Mouse (Mus musculus) urinary bladder, postnatal 25 days (tissue): ENCODE measurements at regions not wholly inside any gene's neighbourhood (a gene's known extent, or its start where the extent isn't known, plus 50 kb on each side); places are given as distances from the start of the nearest gene placed in this dataset.
"Not testable (repeated sequence)": the region's sequence is repeated elsewhere in the genome, so short reads cannot be mapped to it uniquely, and the experiment has no call there.

Source experiments
- DNase-seq: peaks from one replicate; pipeline ENCODE4 v3.0.0; 2022; ENCODE audit warnings: low spot score

DNA sequence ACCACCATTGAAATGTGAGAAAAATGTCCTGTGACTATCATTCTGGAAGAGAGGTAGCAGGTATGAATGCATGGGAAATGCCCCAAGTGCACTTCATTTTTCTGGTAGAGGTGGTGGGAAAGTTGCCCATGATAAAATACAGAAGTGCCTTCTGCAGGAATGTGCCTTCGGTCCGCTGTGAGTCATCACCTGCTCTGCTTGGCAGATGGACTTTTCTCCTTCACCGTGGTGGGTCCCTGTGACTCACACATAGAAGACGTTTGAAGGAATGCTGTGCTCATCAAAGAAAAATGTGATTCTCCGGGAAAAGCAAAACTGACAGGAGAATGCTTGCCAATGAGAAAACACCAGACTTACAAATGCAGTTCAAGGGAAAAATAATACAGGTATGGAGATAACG is 126.8 kb downstream of the Tnfsf18 start:
- peak; percentile 5 for DNase-seq

DNA sequence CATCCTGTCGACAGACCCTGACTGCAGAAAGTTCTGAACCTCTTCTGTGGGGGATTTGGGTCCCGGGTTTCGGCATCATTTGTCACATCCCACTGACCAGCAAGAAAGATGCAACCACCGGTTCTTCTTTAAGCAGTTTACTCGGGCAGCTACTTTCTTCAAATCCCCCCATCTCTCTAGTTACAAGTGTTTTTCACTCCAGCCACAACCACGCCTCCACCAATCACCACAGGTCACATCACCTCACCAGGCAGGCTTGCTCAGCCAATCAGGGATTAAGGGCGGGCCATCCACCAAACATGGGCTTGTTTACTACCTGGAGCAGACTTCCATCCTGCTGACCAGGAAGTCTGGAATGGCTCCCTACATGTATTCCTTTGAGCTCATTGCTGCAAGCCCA is 119.6 kb downstream of the Tnfsf18 start:
- not testable (repeated sequence) for DNase-seq

DNA sequence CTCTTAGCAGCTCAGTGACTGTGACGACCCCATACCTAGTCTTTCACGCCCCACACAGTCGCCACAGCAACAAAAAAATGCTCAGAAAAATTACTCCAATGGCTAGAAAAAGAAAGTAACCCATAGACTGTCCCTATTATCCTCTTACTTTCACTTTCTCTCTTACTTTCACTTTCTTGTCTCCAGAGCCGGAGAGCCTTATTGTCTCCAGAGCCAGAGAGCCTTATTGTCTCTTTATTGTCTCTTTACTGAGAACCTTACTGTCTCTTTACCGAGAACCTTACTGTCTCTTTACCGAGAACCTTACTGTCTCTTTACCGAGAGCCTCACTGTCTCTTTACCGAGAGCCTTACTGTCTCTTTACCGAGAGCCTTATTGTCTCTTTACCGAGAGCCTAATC is 119.2 kb downstream of the Tnfsf18 start:
- DNase-seq: not testable (repeated sequence)

DNA sequence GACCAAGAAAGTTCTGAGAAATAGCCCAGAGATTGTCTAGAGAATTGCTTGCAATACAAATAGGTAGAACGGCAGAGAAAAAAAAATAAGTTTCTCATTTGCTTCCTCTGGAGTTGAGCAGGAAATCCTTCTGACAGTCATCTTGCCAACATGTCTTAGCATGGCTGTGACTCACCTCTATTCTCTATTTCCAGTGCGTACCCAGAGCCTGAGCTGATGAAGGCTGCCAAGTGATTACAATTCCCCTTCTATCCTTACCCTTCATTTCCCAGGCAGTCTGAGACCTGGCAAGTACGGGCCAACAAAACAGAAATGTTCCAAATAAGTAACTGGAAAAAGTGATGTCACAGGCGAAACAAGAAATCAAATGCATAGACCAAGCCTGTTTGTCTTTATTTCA is 113.0 kb downstream of the Tnfsf18 start:
- DNase-seq: no peak

DNA sequence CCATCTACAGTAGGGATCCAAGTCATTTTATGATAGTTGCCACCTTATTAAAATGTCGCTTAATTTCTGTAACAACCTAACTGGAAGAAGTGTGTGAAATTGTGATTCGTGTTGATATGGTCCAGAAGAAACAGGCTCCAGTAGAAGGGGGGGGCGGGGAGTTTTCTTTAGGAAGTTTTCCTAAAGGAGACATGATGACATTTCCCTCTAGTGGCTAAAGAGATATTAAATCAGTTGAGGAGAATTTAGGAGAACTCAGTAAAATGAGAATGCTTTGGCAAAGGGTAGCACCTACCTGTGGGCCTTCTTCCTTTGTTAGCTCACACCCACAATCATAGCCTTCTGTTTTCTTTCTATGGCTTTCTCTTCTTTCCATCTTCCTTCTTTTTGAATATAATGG is 107.7 kb downstream of the Tnfsf18 start:
- no peak for DNase-seq

DNA sequence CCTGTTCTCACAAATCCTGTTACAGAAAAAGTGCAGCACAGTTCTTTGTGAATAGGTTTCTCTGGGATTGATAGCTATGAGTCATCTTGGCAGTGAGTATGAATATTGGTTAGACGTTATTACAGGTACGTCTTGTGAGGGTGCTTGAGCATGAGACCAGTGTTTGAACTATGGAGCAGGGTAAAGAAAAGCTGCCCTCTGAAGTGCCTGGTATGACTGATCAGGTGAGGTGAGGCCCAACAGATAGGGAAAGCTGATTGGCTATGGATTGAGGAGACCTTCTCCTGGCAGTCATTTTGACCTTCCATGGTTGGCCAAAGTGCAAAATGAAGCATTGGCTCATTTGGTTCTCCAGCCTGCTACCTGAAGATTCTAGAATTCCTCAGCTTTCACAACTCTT is 106.7 kb downstream of the Tnfsf18 start:
- DNase-seq: no peak

DNA sequence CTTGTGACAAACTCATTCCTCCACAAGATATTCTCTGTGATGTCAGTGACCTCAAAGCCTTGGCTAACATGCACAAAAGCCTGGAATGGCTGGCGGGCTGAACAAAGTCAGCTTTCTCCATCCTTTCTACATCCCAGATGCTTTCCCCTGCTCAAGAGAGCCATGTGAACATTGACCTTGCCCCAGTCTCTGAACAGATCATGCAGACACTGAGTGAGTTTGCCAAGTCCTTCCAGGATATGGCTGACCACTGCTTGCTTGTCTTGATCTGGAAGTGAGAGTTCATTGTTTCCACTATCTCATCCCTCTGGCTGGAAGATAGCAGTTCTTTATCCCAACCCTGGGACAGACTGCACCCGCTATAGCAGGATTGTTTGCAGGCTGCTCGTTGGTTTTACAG is 103.7 kb downstream of the Tnfsf18 start:
- no peak for DNase-seq

DNA sequence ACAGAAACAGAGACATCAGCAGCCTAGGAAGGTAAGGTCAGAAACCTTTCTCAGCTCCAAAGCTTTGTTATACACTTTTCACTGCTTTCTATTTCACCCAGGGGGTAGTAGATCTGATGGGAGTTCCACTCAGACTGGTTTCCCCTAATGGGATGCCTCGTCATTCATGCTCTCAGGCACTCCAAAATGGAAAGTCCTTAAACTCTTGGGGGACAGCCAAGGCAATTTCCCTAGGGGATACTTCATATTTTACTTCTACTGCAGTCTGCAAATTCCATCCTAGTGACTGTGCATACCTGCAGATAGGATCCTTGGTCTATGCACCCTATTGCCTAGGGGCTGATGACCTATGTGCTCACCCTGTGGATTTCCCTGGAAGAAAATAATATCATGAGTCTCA is 82.1 kb downstream of the Tnfsf18 start:
- DNase-seq: no peak

DNA sequence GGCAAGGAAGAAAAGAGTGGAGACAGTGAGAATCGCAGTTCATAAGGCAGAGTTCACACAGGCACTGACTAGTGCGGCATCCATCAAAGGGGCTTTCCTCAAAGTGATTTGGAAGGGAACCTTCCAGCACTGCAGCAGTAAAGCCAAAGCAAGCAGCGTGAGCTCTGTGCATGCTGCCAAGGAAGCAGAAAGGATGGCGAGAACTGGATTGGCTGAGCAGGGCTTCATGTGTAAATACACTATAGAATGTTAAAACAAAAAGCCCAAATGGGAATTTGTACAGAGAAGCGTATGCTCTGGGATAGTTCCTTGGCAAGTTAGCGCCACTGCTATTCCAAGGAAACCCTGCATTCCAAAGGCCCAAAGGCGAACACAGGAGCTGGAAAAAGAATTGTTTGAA is 81.5 kb downstream of the Tnfsf18 start:
- DNase-seq: no peak

DNA sequence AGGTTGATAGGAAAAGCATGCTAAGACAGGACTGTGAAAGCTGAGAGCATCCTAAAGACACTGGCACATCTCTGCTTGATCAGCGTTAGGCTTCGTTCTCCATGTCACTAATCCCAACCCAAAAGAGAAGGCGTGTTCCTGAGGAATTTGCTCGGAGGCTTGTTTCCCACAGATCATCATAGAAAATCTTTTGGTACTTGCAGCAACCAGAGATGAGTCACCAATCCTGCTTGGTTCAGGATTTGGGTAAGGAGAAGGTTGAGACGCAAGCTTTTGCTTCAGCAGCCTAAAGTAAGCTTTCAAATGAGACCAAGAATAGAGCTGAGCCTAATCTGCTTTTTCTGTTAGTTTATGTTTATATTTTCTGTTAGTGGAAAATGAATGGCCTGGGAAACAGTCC is 80.7 kb downstream of the Tnfsf18 start:
- DNase-seq: no peak

DNA sequence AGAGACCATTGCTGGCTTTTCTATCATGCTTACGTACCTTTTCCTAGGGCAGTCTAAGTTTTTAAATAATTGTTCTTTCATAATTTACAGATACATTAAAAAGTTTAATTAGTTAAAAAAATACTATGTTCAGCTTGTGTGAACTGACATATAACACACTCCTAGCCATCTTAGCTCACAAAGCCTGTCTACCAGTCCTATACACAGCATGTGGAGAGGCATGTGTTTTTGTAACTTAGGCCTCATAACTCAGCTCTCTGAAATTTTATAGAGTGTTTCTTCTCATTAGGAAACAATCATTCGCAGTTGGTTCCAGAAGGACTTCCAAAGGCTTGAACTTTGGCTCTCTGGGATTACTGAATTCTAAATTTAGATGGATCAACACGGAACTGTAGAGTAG is 76.3 kb downstream of the Tnfsf18 start:
- no peak for DNase-seq

DNA sequence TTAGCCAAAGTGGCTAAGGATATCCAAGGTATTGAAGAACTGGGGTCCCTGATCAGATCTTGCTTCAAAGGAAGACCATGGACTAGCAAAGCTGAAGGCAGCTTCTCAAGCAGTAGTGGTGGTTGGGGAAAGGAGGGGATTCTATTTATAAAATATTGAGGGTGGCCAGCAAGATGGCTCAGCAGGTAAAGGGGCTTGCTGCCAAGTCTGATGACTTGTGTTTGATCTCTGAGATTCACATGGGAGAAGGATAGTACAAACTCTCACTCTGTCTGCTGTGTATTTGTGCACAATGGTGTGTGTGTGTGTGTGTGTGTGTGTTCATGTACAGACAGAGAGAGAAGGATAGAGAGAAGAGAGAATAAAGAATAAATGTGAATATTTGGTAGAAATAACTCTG is 73.4 kb downstream of the Tnfsf18 start:
- no peak for DNase-seq

DNA sequence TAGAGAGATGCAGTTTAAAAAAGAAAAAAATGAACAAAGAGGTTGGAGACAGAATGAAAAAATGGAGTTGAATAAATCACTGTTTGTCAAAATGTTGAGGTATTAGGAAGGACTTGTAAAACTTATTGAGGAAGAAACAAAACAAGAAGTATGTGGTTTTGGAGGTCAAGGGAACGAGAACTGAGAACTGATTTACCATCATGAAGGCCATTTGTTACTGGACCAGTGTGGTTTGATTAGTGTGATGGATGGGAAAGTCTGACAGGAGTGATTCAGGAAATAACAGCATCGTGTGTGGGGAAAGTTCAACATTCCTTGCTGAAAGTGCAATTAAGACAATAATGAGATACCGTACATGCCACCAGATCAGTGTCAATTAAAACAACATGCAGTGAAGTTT is 65.9 kb downstream of the Tnfsf18 start:
- no peak for DNase-seq
